Mouse (Mus musculus) forebrain, embryonic 16.5 days (tissue): ENCODE measurements around the gene B4galt5. TPM values are rescaled to one million over a fixed set of nuclear protein-coding genes. Genes with fewer than 3 reads are reported as not detected.

ENCODE experiments used
- ATAC-seq: fragments of 200-750 bp; cut with Nextera tagmentation; 2 replicates; pipeline ENCODE4 v1.8.0; 2017; ENCODE audit warnings: mild to moderate bottlenecking, moderate library complexity
- H3K27ac ChIP-seq: fragments of 300-500 bp; sonication (generic); 2 replicates; pipeline ENCODE4 v1.5.1; 2014; ENCODE audit warnings: low read length, control low read depth
- H3K27me3 ChIP-seq: fragments of 300-500 bp; sonication (generic); replicated peaks from 2 replicates; pipeline ENCODE4 v1.6.1; 2014; ENCODE audit warnings: low read length; ENCODE audit not compliant: control insufficient read depth, insufficient read depth
- H3K36me3 ChIP-seq: fragments of 300-500 bp; sonication (generic); 2 replicates; pipeline ENCODE4 v1.6.1; 2014; ENCODE audit not compliant: control insufficient read depth, insufficient read depth
- H3K4me1 ChIP-seq: fragments of 300-500 bp; sonication (generic); replicated peaks from 2 replicates; pipeline ENCODE4 v1.6.1; 2014; ENCODE audit warnings: low read length; ENCODE audit not compliant: control insufficient read depth, insufficient read depth
- H3K4me2 ChIP-seq: fragments of 300-500 bp; sonication (generic); 2 replicates; pipeline ENCODE4 v1.6.1; 2014; ENCODE audit warnings: mild to moderate bottlenecking, low read length, control low read depth
- H3K4me3 ChIP-seq: fragments of 300-500 bp; sonication (generic); replicated peaks from 2 replicates; pipeline ENCODE4 v1.5.1; 2014; ENCODE audit warnings: mild to moderate bottlenecking, low read length, control low read depth
- H3K9ac ChIP-seq: fragments of 300-500 bp; sonication (generic); replicated peaks from 2 replicates; pipeline ENCODE4 v1.6.1; 2014; ENCODE audit warnings: low read depth, low read length, control low read depth
- H3K9me3 ChIP-seq: fragments of 300-500 bp; sonication (generic); 2 replicates; pipeline ENCODE4 v1.6.1; 2016; ENCODE audit warnings: low read length; ENCODE audit not compliant: control insufficient read depth
- WGBS: fragments of 180-500 bp; shearing (Covaris S2); extraction: QIAGEN DNeasy Blood & Tissue Kit; methylation state at CpG from one replicate; pipeline ENCODE4 v1.1.7; 2014; 5-methylcytosine and 5-hydroxymethylcytosine counted together
- polyA plus RNA-seq: library from polyadenylated mRNA; unstranded; fragments of >200 nt; fragmentation: Nextera tagmentation; extraction: Ambion mirVana; gene quantifications from 2 replicates; pipeline ENCODE4 v1.2.1, GENCODE M21; 2015

The B4galt5 gene
- polyA plus RNA-seq, 1 experiment from 2014 or later: 12.5 TPM

DNA sequence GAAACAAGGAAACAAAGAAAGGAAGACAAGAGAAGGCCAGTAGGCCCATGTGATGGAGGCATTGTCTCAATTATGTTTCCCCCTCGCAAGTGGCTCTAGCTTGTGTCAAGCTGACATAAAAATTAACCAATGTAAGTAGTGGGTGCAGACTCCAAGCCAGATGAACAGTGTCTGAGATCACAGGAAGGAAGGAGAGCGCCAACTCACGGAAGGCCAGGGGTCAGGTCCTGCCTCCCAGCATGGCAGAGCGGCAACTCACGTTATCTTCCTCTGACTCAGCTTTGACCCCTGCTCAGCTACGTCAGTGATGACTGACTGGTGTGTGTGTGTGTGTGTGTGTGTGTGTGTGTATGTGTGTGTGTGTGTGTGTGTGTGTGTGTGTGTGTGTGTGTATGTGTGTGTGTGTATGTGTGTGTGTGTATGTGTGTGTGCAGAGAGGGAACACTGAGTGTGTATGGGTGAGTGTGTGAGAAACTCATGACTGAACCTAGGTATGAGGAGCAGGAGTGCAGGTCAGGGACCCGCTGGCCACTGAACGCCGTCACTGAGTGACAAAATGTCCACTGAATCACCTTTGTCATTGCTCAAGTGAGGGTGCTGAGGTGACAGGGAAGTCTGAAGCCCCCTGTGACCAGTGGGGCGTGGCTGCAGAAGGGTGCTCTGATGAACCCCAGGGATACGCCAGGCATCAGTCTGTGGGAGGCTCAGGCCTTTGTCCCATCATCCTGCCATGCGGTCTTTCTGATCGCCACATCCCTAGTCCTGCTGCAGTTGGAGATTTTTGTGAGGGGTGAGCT is 55.5 kb downstream of the B4galt5 start:
- Histone ChIP-seq H3K27ac (no peak overlapping the region), H3K4me1 (no peaks in the 10 kb centered on the region), H3K27me3 (no peaks in the 10 kb centered on the region), H3K9ac (no peak overlapping the region), H3K36me3 (no peaks in the 10 kb centered on the region), H3K4me3 (no peak overlapping the region), H3K4me2 (no peak overlapping the region), H3K9me3 (no peaks in the 10 kb centered on the region)
- WGBS: 79% methylated on average over 13 of the region's 13 CpGs
- ATAC-seq: no peak

DNA sequence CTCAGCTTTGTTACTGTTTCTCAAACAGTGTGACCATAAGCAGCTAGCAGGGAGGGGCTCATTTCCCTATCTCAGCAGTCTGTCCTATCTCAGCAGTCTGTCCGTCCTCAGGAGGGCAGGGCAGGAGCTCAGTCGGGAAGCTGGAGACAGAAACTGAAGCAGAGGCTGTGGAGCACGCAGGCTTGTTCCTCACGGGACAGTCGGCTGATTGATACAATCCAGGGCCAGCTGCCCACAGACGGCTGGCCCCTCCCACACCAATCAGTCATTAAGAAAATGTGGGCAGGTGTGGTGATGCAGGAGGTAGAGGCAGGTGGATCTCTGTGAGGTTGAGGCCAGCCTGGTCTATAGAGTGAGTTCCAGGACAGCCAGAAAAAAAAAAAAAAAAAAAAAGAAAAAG is 56.1 kb downstream of the B4galt5 start:
- H3K4me1 ChIP-seq: no peaks in the 10 kb centered on the region
- no peak overlapping the region for H3K9ac ChIP-seq
- H3K27ac ChIP-seq: no peak overlapping the region
- H3K4me2 ChIP-seq: no peak overlapping the region
- 46% methylated on average over 6 of the region's 6 CpGs for WGBS
- H3K27me3 ChIP-seq: no peaks in the 10 kb centered on the region
- no peak for ATAC-seq
- H3K36me3 ChIP-seq: no peaks in the 10 kb centered on the region
- no peaks in the 10 kb centered on the region for H3K9me3 ChIP-seq
- no peak overlapping the region for H3K4me3 ChIP-seq

GRCm38 (mm10) chr2:167292151-167292591 is 56.8 kb downstream of the B4galt5 start:
- WGBS: 93% methylated on average over 4 of the region's 4 CpGs
- Histone ChIP-seq H3K27ac (no peak overlapping the region), H3K9me3 (no peaks in the 10 kb centered on the region), H3K4me3 (no peak overlapping the region), H3K36me3 (no peaks in the 10 kb centered on the region), H3K4me1 (no peaks in the 10 kb centered on the region), H3K9ac (no peak overlapping the region), H3K27me3 (no peaks in the 10 kb centered on the region), H3K4me2 (no peak overlapping the region)
- ATAC-seq: no peak

DNA sequence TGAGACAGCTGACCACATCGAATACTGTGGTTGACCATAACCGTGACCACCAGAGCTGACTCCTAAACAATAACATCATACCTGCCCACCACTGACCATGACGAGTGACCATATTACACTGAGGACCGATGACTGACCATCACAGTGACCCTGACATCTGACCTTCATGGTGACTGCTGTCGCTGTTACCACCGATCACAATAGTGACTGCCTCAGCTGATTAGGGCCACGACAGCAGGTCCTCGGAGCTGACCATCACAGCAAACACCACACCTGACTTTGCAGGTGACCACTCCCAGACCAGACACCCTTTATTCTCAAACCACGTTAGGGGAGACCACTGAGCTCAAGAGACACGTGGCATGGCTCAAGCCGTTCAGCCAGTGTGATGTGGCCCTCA is 57.3 kb downstream of the B4galt5 start:
- no peak overlapping the region for H3K4me3 ChIP-seq
- no peaks in the 10 kb centered on the region for H3K9me3 ChIP-seq
- 96% methylated on average over 11 of the region's 11 CpGs for WGBS
- no peaks in the 10 kb centered on the region for H3K27me3 ChIP-seq
- H3K4me2 ChIP-seq: no peak overlapping the region
- no peaks in the 10 kb centered on the region for H3K36me3 ChIP-seq
- H3K27ac ChIP-seq: no peak overlapping the region
- H3K4me1 ChIP-seq: no peaks in the 10 kb centered on the region
- no peak overlapping the region for H3K9ac ChIP-seq
- no peak for ATAC-seq

GRCm38 (mm10) chr2:167281461-167281860 is 67.5 kb downstream of the B4galt5 start:
- 91% methylated on average over 13 of the region's 13 CpGs for WGBS
- no peak for ATAC-seq

DNA sequence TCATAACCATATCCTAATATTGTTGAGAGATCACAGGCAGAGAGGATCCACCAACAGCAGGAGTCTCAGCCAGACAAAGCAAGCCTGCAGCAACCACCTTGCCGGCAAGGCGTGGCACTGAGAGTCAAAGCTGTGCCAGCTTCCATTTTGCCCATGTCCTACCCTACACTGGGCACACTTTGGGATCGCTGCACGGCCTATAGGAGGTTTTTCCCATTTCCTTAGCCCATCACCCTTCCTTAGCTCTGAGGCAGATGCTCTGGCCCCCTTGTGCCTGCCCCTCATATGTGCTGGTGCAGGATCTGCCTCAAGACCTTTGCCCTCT is 68.0 kb downstream of the B4galt5 start:
- H3K27ac ChIP-seq: no peak overlapping the region
- H3K4me1 ChIP-seq: 0 out of 2 replicates have a peak, but pooled peaks cover 2% of the 10 kb centered on the region
- no peaks in the 10 kb centered on the region for H3K27me3 ChIP-seq
- H3K4me2 ChIP-seq: no peak overlapping the region
- no peak overlapping the region for H3K9ac ChIP-seq
- no peak overlapping the region for H3K4me3 ChIP-seq
- WGBS: 82% methylated on average over 4 of the region's 4 CpGs
- no peaks in the 10 kb centered on the region for H3K9me3 ChIP-seq
- H3K36me3 ChIP-seq: no peaks in the 10 kb centered on the region
- ATAC-seq: no peak; the same call in 1 of the 2 replicates

More at GRCm38 (mm10) chr2:167281461-167281860, 67.5 kb downstream of the B4galt5 start:
- Histone ChIP-seq H3K4me3 (no peak overlapping the region), H3K9me3 (no peaks in the 10 kb centered on the region), H3K36me3 (no peaks in the 10 kb centered on the region), H3K9ac (no peak overlapping the region), H3K27ac (no peak overlapping the region), H3K27me3 (no peaks in the 10 kb centered on the region), H3K4me2 (no peak overlapping the region), H3K4me1 (0 out of 2 replicates have a peak, but pooled peaks cover 2% of the 10 kb centered on the region)

- H3K4me1 ChIP-seq: 0 out of 2 replicates have a peak, but pooled peaks cover 2% of the 10 kb centered on the region
- WGBS: 42% methylated on average over 26 of the region's 26 CpGs
- H3K4me3 ChIP-seq: no peak overlapping the region
These were observed 68.6 kb downstream of the B4galt5 start for GRCm38 (mm10) chr2:167280090-167280985.

GRCm38 (mm10) chr2:167278751-167279526 is 70.0 kb downstream of the B4galt5 start:
- no peak overlapping the region for H3K4me2 ChIP-seq
- 59% methylated on average over 17 of the region's 17 CpGs for WGBS
- H3K27me3 ChIP-seq: no peaks in the 10 kb centered on the region
- no peak overlapping the region for H3K9ac ChIP-seq
- no peak overlapping the region for H3K4me3 ChIP-seq
- no peak overlapping the region for H3K27ac ChIP-seq
- no peaks in the 10 kb centered on the region for H3K36me3 ChIP-seq
- H3K4me1 ChIP-seq: 0 out of 2 replicates have a peak, but pooled peaks cover 2% of the 10 kb centered on the region
- H3K9me3 ChIP-seq: no peaks in the 10 kb centered on the region
- ATAC-seq: 0 out of 2 replicates have a peak, but pooled peaks have one; percentile 26

More at GRCm38 (mm10) chr2:167280090-167280985, 68.6 kb downstream of the B4galt5 start:
- Histone ChIP-seq H3K9me3 (no peaks in the 10 kb centered on the region), H3K27me3 (no peaks in the 10 kb centered on the region), H3K36me3 (no peaks in the 10 kb centered on the region), H3K4me2 (no peak overlapping the region), H3K27ac (no peak overlapping the region), H3K9ac (no peak overlapping the region)
- peak; percentile 80 for ATAC-seq
